Mouse (Mus musculus): ENCODE results near the gene Kcnmb3. TPM values are rescaled to one million over a fixed set of nuclear protein-coding genes. Genes with fewer than 3 reads are reported as not detected.

Gene Kcnmb3
- polyA plus RNA-seq, 1 experiment = not detected

DNA sequence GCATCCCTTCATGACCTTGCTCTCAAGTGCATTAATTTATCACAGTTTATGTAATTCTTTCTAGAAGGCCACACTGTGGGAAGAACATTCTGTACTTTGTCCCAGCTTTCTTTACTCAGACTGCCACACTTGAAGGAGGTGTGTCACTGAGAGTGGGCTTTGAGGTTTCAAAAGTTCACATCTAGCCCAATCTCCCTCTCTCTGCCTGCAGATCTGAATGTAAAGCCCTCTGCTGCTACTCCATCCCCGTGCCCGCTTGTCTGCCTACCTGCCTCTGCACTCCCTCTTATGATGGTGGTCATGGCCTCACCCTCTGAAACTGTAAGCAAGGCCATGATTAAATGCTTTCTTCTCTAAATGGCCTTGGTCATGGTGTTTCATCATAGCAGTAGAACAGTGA, 8.3 kb upstream of the Kcnmb3 start:
- H3K79me2 ChIP-seq (ENCODE audit: control insufficient read depth, insufficient read depth) = no peaks in the 10 kb centered on the region
- H3K36me3 ChIP-seq (ENCODE audit: control insufficient read depth, insufficient read depth) = no peaks in the 10 kb centered on the region
- no peaks in the 10 kb centered on the region for H3K79me3 ChIP-seq (ENCODE audit: low read depth)
- H3K27me3 ChIP-seq (ENCODE audit: control insufficient read depth, insufficient read depth, insufficient read length) = no peaks in the 10 kb centered on the region
- TF ChIP-seq FOSL1 (IDR thresholded peaks at IDR 0.05; ENCODE audit: insufficient read depth, low read length, poor library complexity, severe bottlenecking) = no peak
- TF ChIP-seq CTCF (IDR thresholded peaks at IDR 0.05; ENCODE audit: control insufficient read depth, insufficient read depth, insufficient read length) = no peak
- TF ChIP-seq MYOG (IDR thresholded peaks at IDR 0.05; ENCODE audit: control insufficient read depth, extremely low read depth, insufficient read length) = no peak
- no peak for TF ChIP-seq MYOD1 (IDR thresholded peaks at IDR 0.05; ENCODE audit: control insufficient read depth, insufficient read length, low read depth)
- TF ChIP-seq USF1 (IDR thresholded peaks at IDR 0.05; ENCODE audit: low read depth) = no peak
- no peak overlapping the region for H3K4me3 ChIP-seq (ENCODE audit: insufficient read depth, poor library complexity, severe bottlenecking)
- no peak overlapping the region for H3ac ChIP-seq (ENCODE audit: control insufficient read depth, insufficient read length, low read depth)

DNA sequence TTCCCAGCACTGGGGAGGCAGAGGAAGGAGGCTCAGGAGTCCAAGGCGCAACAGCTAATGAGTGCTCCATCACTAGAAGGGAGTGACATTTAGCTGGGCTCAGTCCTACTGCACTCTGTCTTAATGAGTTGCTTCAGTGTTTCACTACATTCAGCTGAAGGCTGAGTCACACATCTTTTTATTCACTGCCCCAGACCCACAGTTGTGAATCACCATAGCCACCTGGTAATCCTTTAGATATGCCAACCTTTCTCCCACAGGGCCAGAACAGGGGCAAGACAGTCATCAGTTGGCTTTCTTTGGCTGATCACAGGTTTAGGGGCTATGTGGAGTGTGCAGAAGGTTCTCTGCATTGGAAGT, 4.7 kb upstream of the Kcnmb3 start:
- Histone ChIP-seq H3K79me3 (ENCODE audit: low read depth) (no peaks in the 10 kb centered on the region), H3K4me3 (ENCODE audit: insufficient read depth, poor library complexity, severe bottlenecking) (no peak overlapping the region), H3K27me3 (ENCODE audit: control insufficient read depth, insufficient read depth, insufficient read length) (no peaks in the 10 kb centered on the region), H3K36me3 (ENCODE audit: control insufficient read depth, insufficient read depth) (no peaks in the 10 kb centered on the region), H3ac (ENCODE audit: control insufficient read depth, insufficient read length, low read depth) (no peak overlapping the region), H3K79me2 (ENCODE audit: control insufficient read depth, insufficient read depth) (no peaks in the 10 kb centered on the region)
- peak; percentile 19 for TF ChIP-seq MYOD1 (IDR thresholded peaks at IDR 0.05; ENCODE audit: control insufficient read depth, insufficient read length, low read depth)
- no peak for TF ChIP-seq USF1 (IDR thresholded peaks at IDR 0.05; ENCODE audit: low read depth)
- TF ChIP-seq CEBPB (IDR thresholded peaks at IDR 0.05; ENCODE audit: low read depth) = peak; percentile 8
- TF ChIP-seq MAX (IDR thresholded peaks at IDR 0.05) = no peak
- no peak for TF ChIP-seq FOSL1 (IDR thresholded peaks at IDR 0.05; ENCODE audit: insufficient read depth, low read length, poor library complexity, severe bottlenecking)

DNA sequence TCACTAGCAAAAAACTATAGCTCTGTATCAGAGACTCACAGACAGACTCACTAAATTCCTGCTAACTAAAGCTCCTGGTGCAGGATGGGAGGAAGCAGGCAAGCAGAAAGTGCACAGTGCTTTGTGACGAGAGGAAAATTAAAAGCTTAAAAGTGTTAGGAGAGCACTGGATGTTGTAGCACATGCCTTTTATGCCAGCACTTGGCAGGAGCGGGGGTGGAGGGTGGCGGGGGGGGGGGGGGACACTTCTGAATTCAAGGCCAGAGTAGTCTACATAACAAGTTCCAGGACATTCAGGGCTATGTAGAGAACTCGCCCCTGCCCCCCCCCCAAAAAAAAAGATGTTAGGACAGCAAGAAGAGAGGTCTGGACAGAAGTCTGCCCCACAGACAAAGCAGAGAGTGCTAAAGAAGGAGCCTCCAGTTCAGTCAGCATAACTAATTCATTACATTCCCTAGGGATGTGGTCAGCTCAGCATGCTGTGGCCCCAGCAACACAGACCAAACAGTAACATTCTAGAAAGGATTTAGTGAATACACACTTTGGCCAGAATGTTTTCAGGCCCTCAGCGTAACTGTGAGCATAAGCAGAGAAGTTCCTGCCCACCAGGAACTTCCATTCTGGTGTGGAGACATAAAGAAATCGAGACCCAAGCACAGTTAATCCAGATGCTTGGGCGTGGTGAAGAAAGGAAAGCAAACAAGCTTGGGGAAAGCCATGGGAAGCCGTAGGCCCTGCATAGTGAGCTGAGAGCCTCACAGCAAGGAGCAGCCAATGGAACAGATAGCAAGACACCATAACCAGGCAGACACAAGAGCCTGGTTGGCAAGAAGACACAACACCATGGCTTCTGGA, 4.1 kb upstream of the Kcnmb3 start:
- Histone ChIP-seq H3K79me3 (ENCODE audit: low read depth) (no peaks in the 10 kb centered on the region), H3ac (ENCODE audit: control insufficient read depth, insufficient read length, low read depth) (no peak overlapping the region), H3K36me3 (ENCODE audit: control insufficient read depth, insufficient read depth) (no peaks in the 10 kb centered on the region), H3K27me3 (ENCODE audit: control insufficient read depth, insufficient read depth, insufficient read length) (no peaks in the 10 kb centered on the region), H3K4me3 (ENCODE audit: insufficient read depth, poor library complexity, severe bottlenecking) (no peak overlapping the region), H3K79me2 (ENCODE audit: control insufficient read depth, insufficient read depth) (no peaks in the 10 kb centered on the region)
- TF ChIP-seq USF1 (IDR thresholded peaks at IDR 0.05; ENCODE audit: low read depth) = no peak
- no peak for TF ChIP-seq MYOG (IDR thresholded peaks at IDR 0.05; ENCODE audit: control insufficient read depth, extremely low read depth, insufficient read length)
- TF ChIP-seq FOSL1 (IDR thresholded peaks at IDR 0.05; ENCODE audit: insufficient read depth, low read length, poor library complexity, severe bottlenecking) = no peak
- no peak for TF ChIP-seq MYOD1 (IDR thresholded peaks at IDR 0.05; ENCODE audit: control insufficient read depth, insufficient read length, low read depth)
- no peak for TF ChIP-seq CEBPB (IDR thresholded peaks at IDR 0.05; ENCODE audit: low read depth)
- TF ChIP-seq CTCF (IDR thresholded peaks at IDR 0.05; ENCODE audit: control insufficient read depth, insufficient read depth, insufficient read length) = no peak
- no peak for TF ChIP-seq MAX (IDR thresholded peaks at IDR 0.05)

DNA sequence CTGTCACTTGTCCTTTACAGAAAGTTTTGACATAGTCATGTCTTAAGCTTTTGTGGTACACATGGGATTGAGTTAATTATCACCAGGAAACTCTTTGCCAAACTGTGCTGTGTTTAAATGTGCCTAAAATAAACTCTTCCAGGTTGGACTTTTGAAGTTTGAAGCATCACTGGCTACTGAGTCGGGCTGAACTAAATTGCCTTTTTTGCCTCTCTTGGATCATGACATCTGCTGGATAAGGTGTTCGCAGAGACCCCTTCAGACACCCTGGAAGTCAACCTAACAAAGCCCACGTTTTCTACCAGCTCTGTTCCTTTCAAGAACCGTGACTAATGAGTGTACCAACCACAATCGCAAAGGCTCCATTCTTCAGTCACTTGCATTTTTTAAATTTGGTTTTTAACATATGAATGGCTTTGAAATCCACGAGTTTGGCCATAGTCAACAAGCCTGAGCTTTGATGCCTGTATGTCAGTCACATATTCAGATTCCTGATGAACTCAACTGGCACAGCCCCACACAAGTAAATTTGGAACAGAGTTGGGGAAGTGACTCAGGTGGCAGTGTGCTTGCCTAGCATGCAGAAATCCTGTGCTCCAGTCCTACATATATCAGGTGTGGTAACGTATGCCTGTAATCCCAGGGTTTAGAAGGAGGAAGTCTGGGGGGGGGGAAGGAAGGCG, 3.2 kb upstream of the Kcnmb3 start:
- Histone ChIP-seq H3K79me2 (ENCODE audit: control insufficient read depth, insufficient read depth) (no peaks in the 10 kb centered on the region), H3K36me3 (ENCODE audit: control insufficient read depth, insufficient read depth) (no peaks in the 10 kb centered on the region), H3K79me3 (ENCODE audit: low read depth) (no peaks in the 10 kb centered on the region), H3ac (ENCODE audit: control insufficient read depth, insufficient read length, low read depth) (no peak overlapping the region), H3K4me3 (ENCODE audit: insufficient read depth, poor library complexity, severe bottlenecking) (no peak overlapping the region), H3K27me3 (ENCODE audit: control insufficient read depth, insufficient read depth, insufficient read length) (no peaks in the 10 kb centered on the region)
- TF ChIP-seq CEBPB (IDR thresholded peaks at IDR 0.05; ENCODE audit: low read depth) = no peak
- TF ChIP-seq MYOD1 (IDR thresholded peaks at IDR 0.05; ENCODE audit: control insufficient read depth, insufficient read length, low read depth) = no peak
- TF ChIP-seq USF1 (IDR thresholded peaks at IDR 0.05; ENCODE audit: low read depth) = no peak
- no peak for TF ChIP-seq CTCF (IDR thresholded peaks at IDR 0.05; ENCODE audit: control insufficient read depth, insufficient read depth, insufficient read length)
- TF ChIP-seq MYOG (IDR thresholded peaks at IDR 0.05; ENCODE audit: control insufficient read depth, extremely low read depth, insufficient read length) = no peak
- TF ChIP-seq MAX (IDR thresholded peaks at IDR 0.05) = no peak
- no peak for TF ChIP-seq FOSL1 (IDR thresholded peaks at IDR 0.05; ENCODE audit: insufficient read depth, low read length, poor library complexity, severe bottlenecking)

DNA sequence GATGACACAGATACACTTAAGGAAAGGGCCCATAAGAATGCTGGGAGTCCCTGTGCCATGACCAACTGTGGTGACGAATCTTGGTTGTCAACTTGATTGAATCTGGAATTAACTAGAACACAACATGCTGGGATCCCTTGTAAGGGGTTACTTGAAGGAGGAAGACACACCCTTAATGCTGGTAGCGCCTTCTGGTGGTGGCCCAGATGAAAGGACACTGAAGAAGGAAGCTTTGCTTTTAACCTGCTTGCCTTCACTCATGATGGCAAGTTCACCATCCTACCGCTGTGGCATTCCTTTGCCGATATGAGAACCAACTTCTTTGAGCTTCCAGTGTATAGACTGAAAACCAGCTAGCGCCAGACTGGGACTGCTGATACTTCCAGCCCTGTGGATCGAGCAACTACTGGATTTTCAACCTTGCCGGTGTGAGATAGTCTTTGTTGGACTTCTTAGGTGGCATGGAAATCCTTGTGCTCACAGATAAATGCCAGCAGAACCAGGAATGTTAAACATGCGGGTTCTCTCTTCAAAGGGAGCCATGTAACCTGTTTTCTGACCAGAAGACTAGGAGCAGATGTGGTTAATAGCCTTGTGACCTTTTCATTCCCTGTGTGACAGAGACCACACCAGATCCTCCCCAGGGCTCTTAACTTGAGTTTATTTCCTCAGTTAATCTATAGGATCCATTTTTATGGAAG, 2.5 kb upstream of the Kcnmb3 start:
- H3K36me3 ChIP-seq (ENCODE audit: control insufficient read depth, insufficient read depth) = no peaks in the 10 kb centered on the region
- TF ChIP-seq FOSL1 (IDR thresholded peaks at IDR 0.05; ENCODE audit: insufficient read depth, low read length, poor library complexity, severe bottlenecking) = no peak
- no peak for TF ChIP-seq USF1 (IDR thresholded peaks at IDR 0.05; ENCODE audit: low read depth)
- no peak for TF ChIP-seq CEBPB (IDR thresholded peaks at IDR 0.05; ENCODE audit: low read depth)
- TF ChIP-seq MYOD1 (IDR thresholded peaks at IDR 0.05; ENCODE audit: control insufficient read depth, insufficient read length, low read depth) = no peak
- no peak for TF ChIP-seq MAX (IDR thresholded peaks at IDR 0.05)
- no peak for TF ChIP-seq CTCF (IDR thresholded peaks at IDR 0.05; ENCODE audit: control insufficient read depth, insufficient read depth, insufficient read length)
- no peak for TF ChIP-seq MYOG (IDR thresholded peaks at IDR 0.05; ENCODE audit: control insufficient read depth, extremely low read depth, insufficient read length)
- no peaks in the 10 kb centered on the region for H3K79me3 ChIP-seq (ENCODE audit: low read depth)
- no peak overlapping the region for H3ac ChIP-seq (ENCODE audit: control insufficient read depth, insufficient read length, low read depth)
- H3K79me2 ChIP-seq (ENCODE audit: control insufficient read depth, insufficient read depth) = no peaks in the 10 kb centered on the region
- H3K27me3 ChIP-seq (ENCODE audit: control insufficient read depth, insufficient read depth, insufficient read length) = no peaks in the 10 kb centered on the region
- no peak overlapping the region for H3K4me3 ChIP-seq (ENCODE audit: insufficient read depth, poor library complexity, severe bottlenecking)

Data from C2C12 (cell line).